Mouse (Mus musculus): Measurements from ENCODE around the gene Zcchc7. TPM values are rescaled to one million over a fixed set of nuclear protein-coding genes. Genes with fewer than 3 reads are reported as not detected.

The Zcchc7 gene
- polyA plus RNA-seq, 1 experiment = 0.90 TPM

DNA sequence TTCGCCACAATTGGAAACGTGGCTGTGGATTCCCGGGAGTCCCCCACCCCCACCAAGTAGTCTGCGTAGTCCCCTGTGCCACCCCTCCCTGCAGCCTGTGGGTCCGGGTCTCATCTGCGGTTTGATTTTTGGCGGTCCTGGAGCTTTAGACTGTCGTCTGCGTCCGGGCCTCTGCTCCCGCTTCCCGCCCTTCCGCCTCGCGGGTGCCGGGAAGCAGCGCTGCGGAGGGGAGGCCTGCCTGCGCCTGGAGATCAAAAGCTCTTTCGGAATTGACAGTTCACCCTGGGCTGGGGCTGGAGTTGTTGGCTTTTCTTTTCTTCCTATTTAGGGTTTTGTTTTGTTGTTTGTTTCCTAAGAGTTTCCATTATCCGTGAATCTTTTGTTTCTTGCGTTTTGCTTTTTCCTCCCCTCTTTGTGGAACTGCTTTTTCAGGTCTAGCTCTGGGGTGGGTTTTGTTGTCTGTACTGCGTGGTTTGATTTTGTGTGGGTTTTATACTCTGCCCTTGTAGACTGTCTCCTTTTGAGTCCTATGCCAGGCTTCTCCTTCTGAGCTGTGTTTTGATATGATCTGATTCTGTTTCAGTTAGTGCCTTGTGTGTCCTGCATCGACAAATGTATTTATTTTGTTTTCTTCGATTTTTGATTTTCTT lies 43.5 kb upstream of the Zcchc7 start:
- H3K27me3 ChIP-seq (ENCODE audit: control insufficient read depth) = peaks cover 98% of the 10 kb centered on the region
- no peak overlapping the region for H3K4me3 ChIP-seq (replicated peaks)
- no peaks in the 10 kb centered on the region for H3K4me1 ChIP-seq (ENCODE audit: control insufficient read depth)
- H3K36me3 ChIP-seq (ENCODE audit: control insufficient read depth) = no peaks in the 10 kb centered on the region
- H3K9me3 ChIP-seq (ENCODE audit: control insufficient read depth, low read length) = no peaks in the 10 kb centered on the region; the same call in 1 of the 2 replicates
- TF ChIP-seq GATA1 (IDR thresholded peaks at IDR 0.05; ENCODE audit: low read length) (no peak), TAL1 (IDR thresholded peaks at IDR 0.05; ENCODE audit: low read length) (no peak)

DNA sequence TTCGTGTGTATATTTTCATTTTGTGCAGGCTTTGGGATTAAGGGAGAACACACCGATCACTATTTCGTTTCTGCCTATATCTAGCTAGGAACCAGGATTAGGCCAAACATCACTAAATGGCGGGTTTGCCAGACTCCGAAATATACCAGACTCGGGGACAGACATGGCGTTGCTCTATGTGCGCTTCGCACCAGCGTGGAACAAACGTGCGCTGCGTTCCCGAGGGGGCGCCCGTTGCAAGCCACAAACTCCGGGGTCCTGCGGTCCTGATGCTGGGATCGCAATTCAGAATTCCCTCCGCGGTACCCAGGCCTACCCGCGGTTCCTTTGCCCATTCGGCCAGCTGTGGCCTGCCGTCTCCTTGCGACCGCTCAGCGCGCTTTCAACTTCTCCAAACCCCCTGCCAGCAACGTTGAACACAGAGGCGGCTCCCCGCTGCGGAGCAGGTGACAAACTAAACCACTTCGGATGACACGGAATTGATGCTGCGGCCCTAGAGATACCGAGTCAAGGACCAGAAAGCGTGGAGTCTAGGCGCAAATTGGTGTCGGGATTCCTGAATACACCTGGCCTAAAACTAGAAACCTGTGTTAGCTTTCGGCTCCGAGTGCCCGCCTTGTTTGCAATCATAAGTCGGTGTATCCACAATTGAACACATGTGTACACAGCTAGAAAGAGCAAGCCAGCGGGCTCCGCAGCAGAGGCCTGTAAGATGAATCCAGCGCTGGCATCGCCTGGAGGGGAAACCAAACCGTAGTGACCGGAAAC lies 42.7 kb upstream of the Zcchc7 start:
- Histone ChIP-seq H3K4me1 (ENCODE audit: control insufficient read depth) (no peaks in the 10 kb centered on the region), H3K9me3 (ENCODE audit: control insufficient read depth, low read length) (no peaks in the 10 kb centered on the region; the same call in 1 of the 2 replicates), H3K4me3 (replicated peaks) (no peak overlapping the region), H3K36me3 (ENCODE audit: control insufficient read depth) (no peaks in the 10 kb centered on the region), H3K27me3 (ENCODE audit: control insufficient read depth) (peaks cover 98% of the 10 kb centered on the region)
- TF ChIP-seq TAL1 (IDR thresholded peaks at IDR 0.05; ENCODE audit: low read length) = no peak
- no peak for TF ChIP-seq GATA1 (IDR thresholded peaks at IDR 0.05; ENCODE audit: low read length)

DNA sequence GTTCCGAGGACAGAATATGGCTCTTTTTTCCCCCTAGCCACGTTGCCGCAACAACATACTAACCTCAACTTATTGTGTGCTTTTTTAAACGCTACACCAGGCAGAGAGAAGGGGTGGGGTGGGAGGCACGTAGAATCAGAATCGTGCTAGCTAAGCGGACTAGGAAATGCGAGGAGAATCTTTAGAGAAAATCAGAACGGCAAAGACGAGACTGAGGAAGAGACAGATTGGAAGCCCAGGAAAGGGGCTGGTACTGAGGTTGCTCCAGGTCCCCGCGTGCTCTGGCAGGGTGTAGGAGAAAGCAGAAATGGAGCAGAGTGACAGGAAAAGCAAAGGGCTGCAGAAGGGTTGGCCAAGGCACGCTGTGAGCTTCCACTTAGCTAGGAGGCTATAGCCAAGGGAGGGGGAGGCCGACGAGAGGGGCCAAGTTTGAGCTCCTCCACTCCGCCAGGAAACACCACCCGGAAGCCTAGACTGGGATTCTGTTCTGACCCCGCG lies 42.1 kb upstream of the Zcchc7 start:
- Histone ChIP-seq H3K27me3 (ENCODE audit: control insufficient read depth) (peaks cover 98% of the 10 kb centered on the region), H3K4me1 (ENCODE audit: control insufficient read depth) (no peaks in the 10 kb centered on the region), H3K4me3 (replicated peaks) (no peak overlapping the region), H3K36me3 (ENCODE audit: control insufficient read depth) (no peaks in the 10 kb centered on the region), H3K9me3 (ENCODE audit: control insufficient read depth, low read length) (no peaks in the 10 kb centered on the region; the same call in 1 of the 2 replicates)
- TF ChIP-seq TAL1 (IDR thresholded peaks at IDR 0.05; ENCODE audit: low read length) (no peak), GATA1 (IDR thresholded peaks at IDR 0.05; ENCODE audit: low read length) (no peak)

DNA sequence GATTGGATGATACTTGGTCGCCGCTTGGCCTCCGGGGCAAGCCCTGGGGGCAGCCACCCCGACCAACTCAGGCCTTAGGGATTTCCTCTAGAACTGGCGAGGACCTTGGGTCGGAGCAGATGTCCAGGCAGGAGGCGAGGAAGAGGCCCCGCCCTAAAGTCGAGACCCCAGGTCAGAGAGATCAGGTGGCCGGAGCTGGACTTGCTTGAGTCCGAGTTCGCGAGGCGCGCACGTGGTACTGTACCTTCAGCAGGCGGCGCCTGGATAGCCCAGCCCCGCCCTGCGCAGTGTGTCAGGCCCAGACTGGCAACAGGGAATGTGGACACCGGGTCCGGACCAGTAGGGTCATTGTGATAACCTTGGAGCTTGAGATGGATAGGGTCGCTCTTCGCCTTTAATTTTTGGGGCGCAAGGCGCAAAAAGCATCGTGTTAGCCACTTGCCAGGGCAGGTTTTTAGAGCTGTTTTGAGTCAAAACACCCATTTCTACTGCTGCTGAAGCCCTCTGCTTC lies 41.5 kb upstream of the Zcchc7 start:
- TF ChIP-seq GATA1 (IDR thresholded peaks at IDR 0.05; ENCODE audit: low read length) (no peak), TAL1 (IDR thresholded peaks at IDR 0.05; ENCODE audit: low read length) (no peak)
- H3K36me3 ChIP-seq (ENCODE audit: control insufficient read depth) = no peaks in the 10 kb centered on the region
- H3K4me3 ChIP-seq (replicated peaks) = no peak overlapping the region
- H3K27me3 ChIP-seq (ENCODE audit: control insufficient read depth) = peaks cover 94% of the 10 kb centered on the region
- no peaks in the 10 kb centered on the region for H3K4me1 ChIP-seq (ENCODE audit: control insufficient read depth)
- no peaks in the 10 kb centered on the region; the same call in 1 of the 2 replicates for H3K9me3 ChIP-seq (ENCODE audit: control insufficient read depth, low read length)

DNA sequence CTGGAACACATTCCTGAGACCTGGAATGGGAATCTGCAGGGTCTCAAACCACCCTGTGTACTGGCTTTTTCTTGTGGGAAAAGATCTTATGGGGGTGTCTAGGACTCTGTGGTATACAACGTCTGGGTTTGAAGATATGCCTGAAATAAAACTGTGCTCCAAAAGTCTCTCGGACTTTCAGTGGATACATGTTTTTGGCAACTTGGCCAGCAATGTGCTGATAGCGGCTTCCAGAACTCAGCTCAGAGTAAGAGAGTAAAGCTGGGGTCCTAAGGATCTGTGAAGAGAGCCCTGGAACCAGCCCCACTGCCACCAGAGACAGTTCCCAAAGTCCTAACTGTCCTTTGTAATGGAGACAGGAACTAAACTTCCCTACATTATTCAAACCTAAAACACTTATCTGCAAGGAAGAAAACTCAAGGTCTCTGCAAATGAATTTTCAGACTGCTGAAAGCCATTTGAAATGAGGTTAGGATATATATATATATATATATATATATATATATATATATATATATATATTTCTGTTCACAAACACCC lies 40.0 kb upstream of the Zcchc7 start:
- H3K4me3 ChIP-seq (replicated peaks) = no peak overlapping the region
- H3K36me3 ChIP-seq (ENCODE audit: control insufficient read depth) = no peaks in the 10 kb centered on the region
- peaks cover 86% of the 10 kb centered on the region for H3K27me3 ChIP-seq (ENCODE audit: control insufficient read depth)
- no peak for TF ChIP-seq TAL1 (IDR thresholded peaks at IDR 0.05; ENCODE audit: low read length)
- TF ChIP-seq GATA1 (IDR thresholded peaks at IDR 0.05; ENCODE audit: low read length) = no peak
- H3K4me1 ChIP-seq (ENCODE audit: control insufficient read depth) = no peaks in the 10 kb centered on the region
- no peaks in the 10 kb centered on the region; the same call in 1 of the 2 replicates for H3K9me3 ChIP-seq (ENCODE audit: control insufficient read depth, low read length)

DNA sequence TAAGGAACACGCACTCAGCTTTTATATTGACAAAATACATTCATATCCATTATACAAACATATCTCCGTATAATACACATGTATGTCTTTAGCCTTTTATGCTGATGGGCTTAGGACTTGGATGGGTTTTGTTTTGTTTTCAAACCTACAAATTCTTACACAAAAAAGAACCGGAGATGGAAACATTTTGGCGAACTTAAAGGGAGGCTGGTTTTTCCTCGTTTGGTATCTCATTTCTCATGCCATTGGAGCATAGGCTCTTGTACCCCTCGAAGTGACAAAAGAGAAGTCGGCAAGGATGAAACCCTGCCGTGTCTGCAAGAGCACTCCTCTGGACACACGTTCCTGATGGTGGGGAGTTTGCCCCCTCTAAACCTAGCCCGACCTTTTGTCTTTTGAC lies 39.3 kb upstream of the Zcchc7 start:
- H3K27me3 ChIP-seq (ENCODE audit: control insufficient read depth) = peaks cover 79% of the 10 kb centered on the region
- TF ChIP-seq TAL1 (IDR thresholded peaks at IDR 0.05; ENCODE audit: low read length) (no peak), GATA1 (IDR thresholded peaks at IDR 0.05; ENCODE audit: low read length) (no peak)
- no peaks in the 10 kb centered on the region for H3K36me3 ChIP-seq (ENCODE audit: control insufficient read depth)
- H3K4me3 ChIP-seq (replicated peaks) = no peak overlapping the region
- H3K4me1 ChIP-seq (ENCODE audit: control insufficient read depth) = no peaks in the 10 kb centered on the region
- H3K9me3 ChIP-seq (ENCODE audit: control insufficient read depth, low read length) = no peaks in the 10 kb centered on the region

DNA sequence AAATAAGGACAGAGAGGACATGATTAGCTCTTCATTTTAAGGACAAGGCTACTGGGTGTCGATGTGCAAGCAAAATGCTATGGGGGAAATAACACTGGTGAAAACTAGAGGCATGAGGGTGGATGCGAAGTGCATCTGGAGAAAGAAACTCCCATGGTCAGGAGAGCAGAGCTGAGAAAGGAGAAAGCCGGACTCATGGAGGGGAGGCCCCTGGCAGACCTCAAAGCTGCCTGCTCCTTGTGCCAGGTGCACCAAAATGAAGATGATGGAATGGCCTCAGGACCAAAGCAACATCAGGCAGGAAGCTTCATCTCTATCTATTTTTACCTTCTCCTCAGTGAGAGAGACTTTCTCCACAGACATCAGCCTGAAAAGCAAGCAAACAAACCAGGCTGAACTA lies 38.0 kb upstream of the Zcchc7 start:
- TF ChIP-seq GATA1 (IDR thresholded peaks at IDR 0.05; ENCODE audit: low read length) (no peak), TAL1 (IDR thresholded peaks at IDR 0.05; ENCODE audit: low read length) (no peak)
- Histone ChIP-seq H3K9me3 (ENCODE audit: control insufficient read depth, low read length) (no peaks in the 10 kb centered on the region), H3K36me3 (ENCODE audit: control insufficient read depth) (no peaks in the 10 kb centered on the region), H3K4me1 (ENCODE audit: control insufficient read depth) (no peaks in the 10 kb centered on the region), H3K4me3 (replicated peaks) (no peak overlapping the region), H3K27me3 (ENCODE audit: control insufficient read depth) (peaks cover 66% of the 10 kb centered on the region)

DNA sequence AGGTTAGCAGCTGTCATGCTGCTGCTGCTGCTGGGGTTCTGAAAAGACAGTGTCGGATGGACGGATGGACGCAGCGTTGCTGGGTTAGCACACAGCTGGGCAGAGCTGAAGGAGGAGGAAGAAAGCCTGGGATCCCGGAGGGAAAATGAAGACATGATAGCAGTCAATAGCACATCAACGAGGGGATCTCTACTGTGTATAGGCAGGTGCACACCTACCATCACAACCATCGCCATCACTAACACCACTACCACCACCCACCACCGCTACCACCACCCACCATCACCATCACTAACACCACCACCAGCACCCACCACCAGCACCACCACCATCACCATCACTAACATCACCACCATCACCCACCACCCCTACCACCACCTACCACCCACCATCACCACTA lies 35.6 kb upstream of the Zcchc7 start:
- Histone ChIP-seq H3K36me3 (ENCODE audit: control insufficient read depth) (no peaks in the 10 kb centered on the region), H3K9me3 (ENCODE audit: control insufficient read depth, low read length) (no peaks in the 10 kb centered on the region), H3K4me3 (replicated peaks) (no peak overlapping the region), H3K27me3 (ENCODE audit: control insufficient read depth) (peaks cover 42% of the 10 kb centered on the region), H3K4me1 (ENCODE audit: control insufficient read depth) (no peaks in the 10 kb centered on the region)
- TF ChIP-seq GATA1 (IDR thresholded peaks at IDR 0.05; ENCODE audit: low read length) (no peak), TAL1 (IDR thresholded peaks at IDR 0.05; ENCODE audit: low read length) (no peak)

DNA sequence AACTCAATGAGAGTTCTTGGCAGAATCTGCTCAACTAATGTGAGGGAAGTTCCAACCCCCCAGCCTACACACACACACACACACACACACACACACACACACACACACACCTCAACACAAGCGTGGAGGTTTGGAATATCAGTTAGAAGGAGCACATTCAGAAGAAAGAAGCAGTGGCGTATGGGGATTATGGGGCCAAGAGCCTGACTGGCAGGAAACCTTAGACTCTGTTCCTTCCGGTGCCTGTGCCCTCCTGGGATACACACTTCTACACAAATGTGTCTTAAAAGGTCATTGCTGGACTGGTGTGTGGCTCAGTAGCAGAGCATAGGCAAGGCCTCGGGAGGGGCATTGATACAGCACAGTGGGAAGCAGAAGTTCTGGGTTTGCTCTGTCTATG lies 34.4 kb upstream of the Zcchc7 start:
- Histone ChIP-seq H3K27me3 (ENCODE audit: control insufficient read depth) (peaks cover 32% of the 10 kb centered on the region), H3K36me3 (ENCODE audit: control insufficient read depth) (no peaks in the 10 kb centered on the region), H3K4me3 (replicated peaks) (no peak overlapping the region), H3K4me1 (ENCODE audit: control insufficient read depth) (no peaks in the 10 kb centered on the region), H3K9me3 (ENCODE audit: control insufficient read depth, low read length) (no peaks in the 10 kb centered on the region)
- TF ChIP-seq GATA1 (IDR thresholded peaks at IDR 0.05; ENCODE audit: low read length) (no peak), TAL1 (IDR thresholded peaks at IDR 0.05; ENCODE audit: low read length) (no peak)

Data from erythroblast, embryonic 14.5 days (primary cell).